Mouse (Mus musculus) liver, embryonic 15.5 days (tissue): ENCODE results near the gene Fgf3. TPM values are rescaled to one million over a fixed set of nuclear protein-coding genes. Genes with fewer than 3 reads are reported as not detected.
"Not testable (repeated sequence)": the region's sequence is repeated elsewhere in the genome, so short reads cannot be mapped to it uniquely, and the experiment has no call there.

Source experiments
- ATAC-seq: fragments of 200-750 bp; cut with Nextera tagmentation; 2 replicates; pipeline ENCODE4 v1.8.0; 2017; ENCODE audit warnings: moderate number of reproducible peaks, mild to moderate bottlenecking, moderate library complexity; ENCODE audit not compliant: insufficient read depth
- H3K27ac ChIP-seq: fragments of 300-500 bp; sonication (generic); replicated peaks from 2 replicates; pipeline ENCODE4 v1.5.1; 2015; ENCODE audit warnings: mild to moderate bottlenecking, inconsistent platforms
- H3K27me3 ChIP-seq: fragments of 300-500 bp; sonication (generic); 2 replicates; pipeline ENCODE4 v1.6.1; 2015; ENCODE audit warnings: mild to moderate bottlenecking, inconsistent platforms
- H3K36me3 ChIP-seq: fragments of 300-500 bp; sonication (generic); replicated peaks from 2 replicates; pipeline ENCODE4 v1.6.1; 2015; ENCODE audit warnings: moderate library complexity, mild to moderate bottlenecking, inconsistent platforms
- H3K4me1 ChIP-seq: fragments of 300-500 bp; sonication (generic); replicated peaks from 2 replicates; pipeline ENCODE4 v1.6.1; 2015; ENCODE audit warnings: inconsistent platforms
- H3K4me2 ChIP-seq: fragments of 300-500 bp; sonication (generic); 2 replicates; pipeline ENCODE4 v1.6.1; 2015; ENCODE audit warnings: moderate library complexity, mild to moderate bottlenecking, inconsistent platforms
- H3K4me3 ChIP-seq: fragments of 300-500 bp; sonication (generic); replicated peaks from 2 replicates; pipeline ENCODE4 v1.5.1; 2015; ENCODE audit warnings: mild to moderate bottlenecking, inconsistent platforms
- H3K9ac ChIP-seq: fragments of 300-500 bp; sonication (generic); 2 replicates; pipeline ENCODE4 v1.6.1; 2015; ENCODE audit warnings: moderate library complexity, mild to moderate bottlenecking, inconsistent platforms
- H3K9me3 ChIP-seq: fragments of 300-500 bp; sonication (generic); replicated peaks from 2 replicates; pipeline ENCODE4 v1.6.1; 2016; ENCODE audit warnings: inconsistent platforms
- WGBS: fragments of 180-500 bp; shearing (Covaris S2); methylation state at CpG from one replicate; pipeline ENCODE4 v1.1.7; 2015; ENCODE audit warnings: mixed read lengths; ENCODE audit not compliant: insufficient replicate concordance; 5-methylcytosine and 5-hydroxymethylcytosine counted together
- polyA plus RNA-seq: library from polyadenylated mRNA; unstranded; fragments of >200 nt; fragmentation: Nextera tagmentation; extraction: Ambion mirVana; gene quantifications from 2 replicates; pipeline ENCODE4 v1.2.1, GENCODE M21; 2015

The Fgf3 gene
- polyA plus RNA-seq, 1 experiment from 2014 or later = 0.06 TPM

DNA sequence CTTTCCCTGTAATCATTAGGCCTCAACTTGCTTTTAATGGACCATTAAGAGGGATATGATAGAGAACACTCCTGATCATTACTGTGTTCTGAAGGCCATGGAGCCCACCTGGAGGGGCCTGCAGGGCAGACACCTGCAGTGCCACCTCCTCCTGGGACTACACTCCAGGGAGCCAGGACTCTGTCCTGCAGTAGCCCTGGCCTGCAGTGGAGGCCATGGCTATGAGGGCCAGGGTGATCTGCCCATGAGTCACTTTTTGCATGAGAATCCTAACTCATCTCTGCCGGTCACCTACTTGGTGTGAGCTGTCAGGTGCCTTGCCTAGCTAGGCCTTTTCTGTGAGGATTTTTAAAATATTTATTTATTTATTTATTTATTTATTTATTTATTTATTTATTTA is 40.5 kb downstream of the Fgf3 start:
- Histone ChIP-seq H3K27me3 (peaks cover 22% of the 10 kb centered on the region), H3K36me3 (no peaks in the 10 kb centered on the region), H3K9me3 (no peaks in the 10 kb centered on the region), H3K4me3 (no peak overlapping the region), H3K4me1 (no peaks in the 10 kb centered on the region), H3K27ac (no peak overlapping the region), H3K4me2 (no peak overlapping the region), H3K9ac (no peak overlapping the region)
- 81% methylated on average over 1 of the region's 1 CpGs for WGBS
- ATAC-seq = no peak

DNA sequence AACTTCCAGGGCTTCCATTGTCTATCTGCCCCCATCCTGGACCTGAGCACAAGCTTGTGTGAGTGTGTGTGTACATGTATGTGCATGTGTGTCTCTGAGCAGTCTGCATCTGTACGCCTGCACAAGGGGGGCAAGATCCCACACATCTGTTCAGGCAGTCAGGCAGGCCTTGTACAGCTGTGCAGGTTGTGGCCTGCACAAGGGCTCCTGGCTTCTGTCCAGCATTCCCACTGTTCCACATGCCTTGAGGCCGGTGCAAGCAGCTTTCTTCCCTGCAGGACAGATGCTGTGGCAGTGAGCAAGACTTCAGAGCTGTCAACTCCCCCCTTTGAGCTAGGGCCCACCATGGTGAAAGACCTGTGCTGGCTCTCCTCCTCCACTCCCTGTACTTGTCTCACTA is 45.2 kb downstream of the Fgf3 start:
- WGBS = 43% methylated on average over 2 of the region's 2 CpGs
- Histone ChIP-seq H3K4me2 (no peak overlapping the region), H3K4me3 (no peak overlapping the region), H3K4me1 (no peaks in the 10 kb centered on the region), H3K9ac (no peak overlapping the region), H3K9me3 (no peaks in the 10 kb centered on the region), H3K27me3 (peaks cover 7% of the 10 kb centered on the region), H3K36me3 (no peaks in the 10 kb centered on the region), H3K27ac (no peak overlapping the region)
- ATAC-seq = no peak

DNA sequence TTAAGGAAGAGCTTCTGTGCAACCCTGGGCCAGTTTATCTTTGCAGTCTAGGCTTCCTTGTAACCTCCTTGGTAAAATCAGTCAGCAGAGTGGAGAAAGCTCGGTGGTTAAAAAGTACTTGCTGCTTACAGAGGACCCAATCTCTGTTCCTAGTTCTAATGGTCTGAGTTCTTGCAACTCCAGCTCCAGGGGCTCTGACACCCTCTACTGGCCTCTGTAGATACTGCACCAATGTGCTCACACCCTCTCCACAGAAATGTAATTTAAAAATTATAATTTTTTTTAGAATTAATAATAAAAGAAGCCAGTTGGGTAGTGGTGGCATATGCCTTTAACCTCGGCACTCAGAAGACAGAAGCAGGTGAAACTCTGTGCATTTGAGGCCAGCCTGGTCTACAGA is 49.8 kb downstream of the Fgf3 start:
- no peak overlapping the region for H3K4me2 ChIP-seq
- no peak for ATAC-seq
- no peaks in the 10 kb centered on the region for H3K36me3 ChIP-seq

DNA sequence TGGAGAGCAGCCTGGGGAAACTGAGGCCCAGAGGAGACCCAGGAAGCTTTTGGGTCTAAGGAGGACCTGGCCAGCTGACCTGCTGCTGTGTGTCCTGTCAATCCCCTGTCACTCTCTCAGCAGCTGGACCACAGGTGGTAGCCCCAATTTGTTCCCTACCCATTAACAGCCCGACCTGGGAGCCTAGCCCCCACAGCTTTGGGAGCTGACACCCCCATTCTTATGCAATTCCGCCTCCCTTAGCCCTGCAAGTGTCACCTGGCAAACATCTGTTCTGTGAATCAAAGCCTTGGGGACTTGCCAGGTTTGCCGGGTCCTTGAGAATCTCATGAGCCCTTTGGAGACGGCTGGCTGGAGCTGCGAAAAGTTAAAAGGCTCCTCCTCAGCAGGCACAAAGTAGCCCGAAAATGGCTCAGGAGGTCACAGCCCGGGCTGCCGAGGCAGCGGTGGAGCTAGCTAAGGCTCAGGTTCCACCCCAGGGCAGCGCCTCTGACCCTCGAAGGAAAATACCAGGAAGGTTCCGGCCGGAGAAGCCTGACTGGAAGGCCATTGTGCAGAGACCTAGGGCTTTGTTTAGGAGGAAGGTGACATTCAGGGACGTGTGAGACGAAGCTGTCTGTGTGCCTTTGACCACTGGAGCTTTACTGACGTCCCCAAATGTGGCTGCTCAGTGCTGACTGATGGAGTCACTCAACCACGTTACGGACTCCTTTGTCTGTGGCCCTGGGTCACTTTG is 50.8 kb downstream of the Fgf3 start:
- no peak for ATAC-seq
- whole genome bisulfite sequencing = 14% methylated on average over 18 of the region's 18 CpGs
- no peaks in the 10 kb centered on the region for H3K4me1 ChIP-seq

More for the DNA sequence above, 49.8 kb downstream of the Fgf3 start:
- Histone ChIP-seq H3K9me3 (no peaks in the 10 kb centered on the region), H3K4me3 (no peak overlapping the region), H3K4me1 (no peaks in the 10 kb centered on the region), H3K9ac (no peak overlapping the region), H3K27ac (no peak overlapping the region), H3K27me3 (peaks cover 42% of the 10 kb centered on the region)
- 49% methylated on average over 2 of the region's 2 CpGs for WGBS

DNA sequence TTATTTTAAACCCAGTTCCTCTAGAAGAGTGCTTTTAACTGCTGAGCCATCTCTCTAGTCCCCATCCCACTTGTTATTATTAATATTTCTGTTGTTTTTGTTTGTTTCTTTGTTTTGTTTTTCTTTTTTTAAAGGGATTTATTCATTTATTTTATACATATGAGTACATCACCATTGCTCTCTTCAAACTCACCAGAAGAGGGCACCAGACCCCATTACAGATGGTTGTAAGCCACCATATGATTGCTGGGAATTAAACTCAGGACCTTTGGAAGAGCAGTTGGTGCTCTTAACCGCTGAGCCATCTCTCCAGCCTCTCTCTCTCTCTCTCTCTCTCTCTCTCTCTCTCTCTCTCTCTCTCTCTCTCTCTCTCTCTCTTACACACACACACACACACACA is 52.8 kb downstream of the Fgf3 start:
- WGBS = 60% methylated on average over 1 of the region's 1 CpGs
- H3K27ac ChIP-seq = not testable (repeated sequence)

More for the DNA sequence above, 50.8 kb downstream of the Fgf3 start:
- Histone ChIP-seq H3K4me3 (no peak overlapping the region), H3K27ac (no peak overlapping the region), H3K9me3 (no peaks in the 10 kb centered on the region), H3K36me3 (no peaks in the 10 kb centered on the region), H3K27me3 (peaks cover 51% of the 10 kb centered on the region), H3K9ac (no peak overlapping the region), H3K4me2 (no peak overlapping the region)

DNA sequence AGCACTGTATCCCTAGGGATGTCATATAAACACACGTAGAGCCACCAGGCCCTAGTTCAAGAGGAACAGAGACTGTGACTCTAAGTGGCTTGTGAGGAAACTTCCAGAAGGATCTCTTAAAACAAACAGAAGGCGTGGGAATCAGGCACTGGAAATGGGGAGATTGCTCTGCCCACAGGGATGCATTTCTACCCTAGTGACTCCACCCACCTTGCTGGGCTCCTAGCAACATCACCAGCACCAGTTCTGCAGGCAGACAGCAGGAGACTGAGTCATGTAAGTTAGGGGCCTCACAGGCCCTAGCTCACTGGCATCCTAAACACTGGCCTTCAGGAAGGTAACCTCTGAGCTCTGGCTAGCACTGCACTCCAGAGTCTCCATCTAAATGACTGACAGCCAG is 54.0 kb downstream of the Fgf3 start:
- H3K9me3 ChIP-seq = no peaks in the 10 kb centered on the region
- H3K9ac ChIP-seq = no peak overlapping the region
- H3K4me3 ChIP-seq = no peak overlapping the region
- peaks cover 81% of the 10 kb centered on the region for H3K27me3 ChIP-seq
- 50% methylated on average over 2 of the region's 2 CpGs for WGBS
- no peak overlapping the region for H3K27ac ChIP-seq
- no peaks in the 10 kb centered on the region for H3K36me3 ChIP-seq
- H3K4me2 ChIP-seq = no peak overlapping the region
- no peak for ATAC-seq
- H3K4me1 ChIP-seq = peaks cover 20% of the 10 kb centered on the region

More for the DNA sequence above, 52.8 kb downstream of the Fgf3 start:
- not testable (repeated sequence) for H3K9ac ChIP-seq, H3K4me3 ChIP-seq, H3K36me3 ChIP-seq, ATAC-seq, H3K4me1 ChIP-seq, H3K4me2 ChIP-seq, H3K9me3 ChIP-seq
- H3K27me3 ChIP-seq = peaks cover 69% of the 10 kb centered on the region

DNA sequence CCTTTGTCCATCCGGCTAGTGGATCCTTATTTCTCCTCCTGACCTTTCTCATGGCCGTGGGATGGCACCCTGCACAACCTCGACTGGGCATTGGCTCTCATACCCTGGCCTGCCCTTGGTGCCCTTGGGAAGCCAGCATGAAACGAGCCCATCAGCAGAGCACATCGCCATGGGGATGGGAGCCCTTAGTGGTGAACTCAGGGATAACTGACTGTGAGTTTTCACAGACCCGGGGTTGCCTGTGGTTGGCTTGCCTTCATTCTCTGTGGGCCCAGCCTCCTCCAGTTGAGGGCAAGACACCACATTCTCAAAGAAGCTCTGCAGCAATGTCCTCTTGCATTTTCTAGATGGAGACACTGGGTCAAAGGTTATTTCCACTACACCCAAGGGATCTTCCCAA is 54.4 kb downstream of the Fgf3 start:
- peaks cover 86% of the 10 kb centered on the region for H3K27me3 ChIP-seq
- H3K4me1 ChIP-seq = peaks cover 23% of the 10 kb centered on the region
- no peak for ATAC-seq
- 38% methylated on average over 6 of the region's 6 CpGs for WGBS
- H3K9me3 ChIP-seq = no peaks in the 10 kb centered on the region
- H3K4me3 ChIP-seq = no peak overlapping the region
- H3K4me2 ChIP-seq = no peak overlapping the region
- no peaks in the 10 kb centered on the region for H3K36me3 ChIP-seq
- no peak overlapping the region for H3K27ac ChIP-seq
- H3K9ac ChIP-seq = no peak overlapping the region

Other genes starting within 250 kb of the Fgf3 start
- 1.4 and 1.5 TPM in 2 replicates for gene Ano1, start 86.1 kb upstream of the Fgf3 start, polyA plus RNA-seq
- gene Fgf4, start 9.3 kb downstream of the Fgf3 start, polyA plus RNA-seq = not detected in 2 replicates
- gene Fgf15, start 58.4 kb downstream of the Fgf3 start, polyA plus RNA-seq = not detected in 2 replicates
- 8.3 and 9.4 TPM in 2 replicates for gene LTO1, start 77.0 kb downstream of the Fgf3 start, polyA plus RNA-seq
- 21.6 and 24.5 TPM in 2 replicates for gene Ccnd1, start 101.8 kb downstream of the Fgf3 start, polyA plus RNA-seq